Mouse (Mus musculus) right cerebral cortex, postnatal 10 days (tissue): Measurements from ENCODE around the gene Serpine3.
"Not testable (repeated sequence)": the region's sequence is repeated elsewhere in the genome, so short reads cannot be mapped to it uniquely, and the experiment has no call there.

ENCODE experiments used
- DNase-seq, 2 experiments: peaks; one replicate each; pipeline ENCODE4 v3.0.0; 2021; ENCODE audit warnings: low spot score in 2 of 2

The Serpine3 gene

DNA sequence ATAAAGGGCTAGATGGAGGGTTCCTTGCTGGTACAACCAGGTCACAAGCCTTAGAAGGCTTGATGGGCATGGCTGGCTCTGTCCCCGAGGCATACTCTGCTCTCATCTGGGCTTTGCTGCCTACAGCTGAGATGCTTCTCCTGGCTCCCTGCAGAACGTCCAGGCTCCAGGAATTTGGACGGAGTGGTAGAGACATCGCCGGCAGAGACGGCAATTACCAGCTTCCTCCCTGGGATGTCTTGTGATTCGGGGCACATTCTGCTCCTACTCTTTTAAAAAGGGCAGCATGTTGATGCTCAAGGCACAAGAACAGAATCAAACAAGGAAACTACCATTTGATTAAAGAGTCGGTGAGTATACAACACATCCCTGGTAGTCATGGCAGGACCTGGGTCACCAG, at the start of gene Serpine3:
TSS of gene Serpine3 (plus strand) at position 301 of the 400 bp plus-strand sequence.
- no peak for DNase-seq

DNA sequence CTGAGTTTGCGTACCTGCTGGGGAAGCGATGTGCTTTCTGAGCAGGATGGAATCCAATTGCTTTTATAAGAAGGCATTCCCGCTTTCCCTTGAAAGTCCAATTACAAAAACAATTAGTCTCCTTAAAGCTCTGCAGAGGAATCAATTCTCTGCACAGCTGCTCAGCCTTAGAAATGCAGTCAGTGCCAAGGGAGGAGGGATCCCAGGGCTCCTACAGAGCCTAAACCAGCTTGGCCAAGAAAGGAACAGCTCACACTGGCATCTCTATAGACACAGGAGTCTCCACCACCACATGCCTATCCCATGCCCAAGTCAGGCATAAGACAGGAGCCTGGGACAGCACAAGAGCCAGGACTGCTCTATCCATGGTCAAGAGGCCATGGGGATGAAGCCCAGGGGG, 41.1 kb upstream of the Serpine3 start:
- peak; percentile 51 to 69 for DNase-seq

DNA sequence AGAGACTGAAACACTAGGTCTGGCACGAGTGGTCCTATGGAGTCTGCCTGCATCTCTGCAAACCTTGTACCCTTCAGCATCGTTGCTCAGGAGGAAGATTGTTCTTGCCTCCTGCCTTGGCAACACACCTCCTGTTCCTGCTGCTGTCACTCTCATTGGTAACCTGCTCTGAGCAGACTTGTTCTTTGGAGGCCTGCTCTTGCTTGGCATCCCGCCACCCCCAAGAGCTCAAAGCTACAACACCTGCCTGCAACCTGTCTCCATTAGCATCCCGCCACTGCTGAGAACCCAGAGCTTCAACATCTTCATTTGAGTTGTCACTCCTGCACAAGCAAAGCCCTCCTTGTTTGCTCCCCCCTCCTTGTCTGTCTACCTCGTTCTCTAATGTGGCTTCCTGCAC, 35.5 kb upstream of the Serpine3 start:
- no peak for DNase-seq

DNA sequence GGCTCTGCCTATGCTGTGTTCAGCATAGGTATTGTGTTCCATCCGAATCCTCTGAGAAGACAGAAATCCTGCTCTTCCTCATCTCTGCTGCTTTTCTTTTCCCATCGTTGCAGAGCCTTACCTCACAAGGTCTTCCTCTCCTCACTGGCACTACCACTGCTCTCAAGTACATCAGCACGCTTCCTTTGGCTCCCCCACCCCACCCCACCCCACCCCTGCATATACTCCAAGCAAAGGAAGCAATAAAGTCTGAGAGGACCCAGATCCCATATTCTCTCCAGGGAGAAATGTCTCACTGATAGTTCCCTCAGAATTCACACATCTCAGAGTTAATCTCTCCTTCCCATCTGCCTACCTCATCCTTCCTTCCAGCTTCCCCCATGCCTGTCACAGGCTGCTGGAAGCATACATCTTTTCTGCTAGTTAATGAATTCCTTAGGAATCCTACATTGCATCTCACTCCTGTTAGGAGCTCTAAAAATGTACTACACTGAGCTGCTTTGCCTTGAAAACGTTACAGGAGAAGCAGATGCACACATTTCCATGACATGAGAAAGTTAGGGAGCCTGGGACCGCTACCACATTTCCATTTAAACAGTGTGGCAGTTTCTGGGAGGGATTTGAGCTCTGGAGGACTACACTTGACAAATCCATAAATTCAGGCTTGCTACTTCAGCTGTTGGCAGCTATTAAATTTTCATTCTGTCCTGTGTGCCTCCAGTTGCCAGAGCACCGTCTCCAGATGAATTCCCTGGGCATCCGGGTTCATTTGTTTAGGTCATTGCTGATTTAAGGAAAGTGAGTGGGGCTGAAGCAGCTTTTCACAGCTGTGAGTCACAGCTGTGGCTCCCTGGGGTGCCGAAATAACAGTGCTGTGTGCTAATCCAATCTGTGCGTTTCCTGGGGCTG, 25.8 kb upstream of the Serpine3 start:
- DNase-seq: peak; percentile 56 to 76

DNA sequence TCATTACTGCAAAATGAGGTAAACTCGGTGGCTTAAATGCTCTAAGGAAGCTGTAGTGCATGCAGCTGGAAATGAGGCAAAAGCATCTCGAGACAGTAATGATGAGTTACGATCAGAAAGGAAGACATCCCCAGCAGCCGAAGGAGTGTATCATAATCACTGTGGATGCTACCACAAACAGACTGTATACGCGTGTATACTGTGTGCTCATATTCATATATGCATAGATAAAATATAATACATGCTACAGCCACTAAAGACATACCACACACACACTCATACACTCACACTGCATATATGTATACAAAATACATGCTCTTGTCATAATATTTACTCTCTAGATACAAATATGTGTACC, 25.1 kb upstream of the Serpine3 start:
- DNase-seq: peak in 1 of 2 experiments; percentile 16

DNA sequence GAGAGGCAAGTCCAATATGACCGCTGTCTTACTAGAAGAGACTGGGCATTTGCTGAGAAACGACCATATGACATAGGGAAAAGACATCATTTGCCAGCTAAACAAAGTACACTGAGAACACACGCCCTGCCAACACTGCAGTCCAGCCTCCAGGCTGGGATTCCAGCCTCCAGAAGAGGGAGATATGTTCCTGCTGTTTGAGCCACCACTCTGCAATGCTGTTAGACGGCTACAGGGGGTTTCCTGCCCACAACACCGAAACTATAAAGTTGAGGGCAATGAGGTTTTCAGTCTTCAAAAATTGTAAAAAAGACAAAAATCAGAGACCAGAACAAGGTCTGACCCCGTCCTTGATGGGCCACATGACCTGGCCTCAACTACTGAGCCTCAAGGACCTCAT, 24.4 kb upstream of the Serpine3 start:
- peak in 1 of 2 experiments; percentile 43 for DNase-seq

DNA sequence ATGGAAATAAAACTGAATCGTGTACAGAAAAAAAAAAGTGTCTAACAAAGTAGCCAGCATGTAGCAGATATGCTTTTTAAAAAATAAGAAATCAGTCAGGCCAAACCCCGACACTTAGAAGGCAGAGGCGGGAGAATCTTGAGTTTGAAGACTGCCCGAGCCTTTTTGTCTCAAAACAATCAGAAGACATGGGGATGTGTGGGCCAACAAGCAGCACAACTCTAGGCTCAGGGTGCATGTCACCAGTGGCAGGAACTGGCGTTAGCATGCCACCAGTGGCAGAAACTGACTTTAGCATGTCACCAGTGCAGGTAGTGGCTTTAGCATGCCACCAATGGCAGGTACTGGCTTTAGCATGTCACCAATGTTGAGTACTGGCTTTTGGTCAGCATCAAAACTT, 23.9 kb upstream of the Serpine3 start:
- DNase-seq: no peak

DNA sequence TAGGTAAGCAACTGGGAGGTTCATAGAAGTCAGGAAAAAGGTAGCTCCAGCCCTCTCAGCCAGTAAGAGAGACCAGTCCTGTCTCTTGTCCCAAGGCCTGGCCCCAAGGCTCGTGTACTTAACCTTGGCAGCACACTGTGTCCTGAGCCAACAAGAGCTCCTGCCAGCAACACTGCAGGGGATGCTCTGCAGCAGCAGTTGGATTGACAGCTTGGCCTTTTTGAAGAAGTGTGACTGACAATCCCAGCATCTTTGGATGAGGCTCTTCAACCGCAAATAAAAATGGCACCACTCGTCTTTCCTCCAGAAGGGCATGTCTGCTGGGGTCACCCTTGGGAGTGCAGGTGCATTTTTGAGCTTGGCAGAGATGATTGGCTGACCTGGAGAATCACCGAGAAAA, 23.1 kb upstream of the Serpine3 start:
- no peak for DNase-seq

DNA sequence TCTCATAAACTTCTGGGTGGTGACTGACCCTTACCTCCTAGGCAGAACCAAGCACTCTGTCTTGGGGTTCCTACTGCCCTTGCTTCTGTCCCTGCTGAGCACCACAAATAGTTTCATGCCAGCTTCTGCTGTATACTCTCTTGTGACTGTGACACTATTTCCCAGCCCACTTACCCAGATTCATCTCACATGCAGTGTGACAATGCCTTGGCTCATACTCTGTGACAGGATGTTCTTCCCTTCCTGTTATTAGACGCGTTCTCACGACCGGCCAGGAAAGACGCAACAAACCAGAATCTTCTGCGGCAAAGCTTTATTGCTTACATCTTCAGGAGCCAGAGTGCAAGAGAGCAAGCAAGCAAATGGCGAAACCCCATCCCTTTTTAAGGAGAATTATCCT, 21.1 kb upstream of the Serpine3 start:
- not testable (repeated sequence) for DNase-seq

DNA sequence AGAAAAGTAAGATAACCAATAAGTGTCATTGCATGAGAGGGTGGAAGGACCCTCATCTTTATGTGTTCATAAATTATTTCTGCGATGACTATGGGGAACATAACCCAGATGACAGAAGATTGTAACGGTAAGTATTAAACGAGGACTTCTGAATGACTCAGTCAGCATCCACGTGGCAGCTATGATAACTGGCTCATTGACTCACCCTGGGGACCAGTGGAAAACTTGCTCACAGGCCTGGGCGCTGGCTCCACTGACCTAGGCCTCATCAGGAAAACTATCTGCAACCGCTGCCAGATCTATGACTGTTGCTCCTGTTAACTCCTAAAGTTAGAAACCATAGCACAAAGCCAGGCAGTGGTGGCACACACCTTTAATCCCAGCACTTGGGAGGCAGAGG, 15.1 kb upstream of the Serpine3 start:
- no peak for DNase-seq

DNA sequence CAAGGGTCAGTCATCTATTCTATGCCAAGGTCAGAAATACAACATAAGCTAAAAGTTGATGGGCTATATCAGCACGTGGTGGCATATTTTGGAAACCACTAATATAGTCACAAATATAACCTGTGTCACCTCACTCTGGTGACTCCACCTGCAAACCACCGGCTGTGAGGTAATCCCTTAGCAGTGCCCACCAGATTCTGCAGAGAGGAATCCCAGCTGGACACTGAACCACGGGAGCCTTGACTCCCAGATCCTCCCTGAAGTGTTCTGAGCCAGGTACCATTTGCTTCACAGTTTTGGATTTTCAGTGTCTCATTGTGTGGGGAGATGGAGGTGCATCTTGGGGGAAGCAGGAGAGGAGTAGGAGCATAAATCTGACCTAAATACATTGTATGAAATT, 13.1 kb upstream of the Serpine3 start:
- DNase-seq: no peak

DNA sequence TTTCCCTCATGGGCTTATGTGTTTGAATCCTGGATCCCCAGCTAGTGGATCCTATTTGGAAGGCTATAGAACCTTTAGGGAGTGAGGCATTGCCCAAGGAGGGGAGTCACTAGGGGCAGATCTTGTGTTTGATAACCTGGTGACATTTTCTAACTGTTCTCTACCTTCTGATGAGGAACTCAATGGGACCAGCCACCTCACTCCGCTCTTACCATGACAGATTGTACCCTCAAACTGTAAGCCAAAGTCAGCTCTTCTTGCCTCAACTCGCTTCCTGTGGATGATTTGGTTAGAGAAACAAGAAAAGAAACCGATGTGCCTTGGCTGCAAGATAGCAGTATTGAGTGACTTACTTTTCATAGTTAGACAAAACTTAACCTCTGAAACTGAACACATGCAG, 11.7 kb upstream of the Serpine3 start:
- DNase-seq: no peak

DNA sequence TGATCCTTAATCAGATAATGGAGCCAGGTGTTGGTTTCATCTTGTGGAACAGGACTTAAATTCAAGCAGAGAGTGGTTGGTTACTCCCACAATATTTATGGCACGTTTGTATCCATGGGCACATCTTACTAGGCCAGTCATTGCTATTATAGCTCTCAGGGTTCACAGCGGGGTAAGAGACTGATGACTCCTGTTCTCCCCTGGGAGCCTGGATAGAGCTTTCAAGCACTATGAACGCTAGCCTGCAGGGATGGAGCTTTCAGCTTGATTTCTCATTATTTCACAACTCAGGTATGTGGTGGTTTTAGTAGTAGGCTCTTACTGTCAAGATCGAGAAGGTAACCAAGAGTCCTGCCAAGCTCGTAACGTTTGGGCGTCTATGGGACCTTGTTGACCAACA, 7.5 kb upstream of the Serpine3 start:
- DNase-seq: no peak

DNA sequence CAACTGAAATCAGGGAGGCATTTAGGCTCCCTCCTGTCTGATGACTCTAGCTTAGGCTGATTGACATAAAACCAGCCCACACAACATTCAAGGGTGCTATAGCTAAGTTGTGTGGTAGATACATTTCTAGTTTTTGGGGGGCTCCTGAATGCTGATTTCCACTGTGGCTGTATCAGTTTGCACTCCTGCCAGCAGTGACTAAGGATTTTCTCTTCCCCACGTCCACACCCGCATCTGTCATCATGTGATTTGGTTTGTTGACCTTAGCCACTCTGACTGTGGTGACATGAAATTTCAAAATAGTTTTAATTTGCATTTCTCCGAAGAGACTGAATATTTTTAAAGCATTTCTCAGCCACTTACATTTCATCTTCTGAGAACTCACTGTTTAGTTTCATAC, 6.0 kb upstream of the Serpine3 start:
- DNase-seq: no peak

DNA sequence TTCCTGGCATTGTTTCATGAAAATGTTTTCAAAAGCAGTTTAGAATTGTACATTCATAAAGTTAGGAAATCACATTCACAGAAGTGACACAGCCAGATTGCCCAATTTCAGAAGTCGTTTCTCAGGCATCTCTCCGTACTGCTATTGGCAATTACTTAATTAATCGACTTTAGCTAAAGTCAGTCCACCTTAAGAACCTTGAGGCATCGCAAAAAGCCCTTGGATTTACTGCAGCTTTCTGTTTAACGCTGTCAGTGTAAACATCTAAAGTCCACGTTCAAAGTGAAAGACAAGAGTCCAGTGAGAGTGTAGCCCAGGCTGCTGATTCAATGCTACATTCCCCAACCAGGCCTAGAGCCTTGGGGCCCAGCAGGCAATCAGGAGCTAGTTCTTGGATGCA, 1.1 kb upstream of the Serpine3 start:
- no peak for DNase-seq

DNA sequence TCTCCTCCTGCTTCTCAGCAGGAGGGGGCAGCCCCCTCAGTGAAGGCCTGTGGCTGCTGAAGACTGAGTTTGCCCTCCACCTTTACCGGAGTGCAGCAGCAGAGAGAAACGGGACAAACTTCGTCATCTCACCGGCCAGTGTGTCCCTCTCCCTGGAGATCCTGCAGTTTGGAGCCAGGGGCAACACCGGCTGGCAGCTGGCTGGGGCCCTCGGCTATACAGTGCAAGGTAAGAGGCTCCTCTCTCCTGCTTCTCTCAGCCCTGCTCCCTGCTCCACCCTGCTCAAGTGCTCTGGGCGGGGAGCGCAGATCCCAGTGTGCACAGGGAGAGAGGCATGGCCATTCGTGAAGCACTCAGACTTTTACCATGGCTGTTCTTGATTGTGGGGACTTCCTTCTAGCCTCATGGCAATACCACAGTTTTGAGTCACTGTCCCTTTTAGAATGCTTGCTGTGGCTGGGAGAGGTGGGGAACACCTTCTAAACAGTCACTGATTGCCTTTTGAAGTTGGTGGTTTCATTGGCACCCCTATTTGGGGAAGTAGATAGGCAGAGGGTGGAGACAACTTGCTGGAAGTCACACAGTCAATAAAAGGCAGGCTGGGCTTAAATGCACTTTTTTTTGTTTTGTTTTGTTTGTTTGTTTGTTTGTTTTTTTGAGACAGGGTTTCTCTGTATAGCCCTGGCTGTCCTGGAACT, 1.7 kb downstream of the Serpine3 start:
- DNase-seq: no peak

DNA sequence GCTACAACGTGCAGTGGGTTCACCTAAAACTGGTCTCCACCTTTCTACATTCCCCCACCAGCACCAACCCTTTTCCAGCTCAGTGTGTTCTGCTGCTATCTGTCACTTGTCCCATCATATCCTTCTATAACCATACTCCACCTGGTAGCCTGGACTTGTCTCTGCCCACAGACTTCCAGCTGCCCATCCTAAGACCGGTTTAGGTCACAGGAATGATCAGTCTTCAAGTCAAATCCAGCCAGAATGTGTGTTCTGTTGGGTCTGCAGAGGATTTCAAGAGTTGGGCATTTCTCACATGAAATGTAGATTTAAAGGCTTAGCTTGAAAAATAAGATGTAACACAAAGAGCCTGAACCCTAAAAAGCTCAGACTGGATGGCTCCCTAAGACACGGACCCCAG, 10.2 kb downstream of the Serpine3 start:
- no peak for DNase-seq

DNA sequence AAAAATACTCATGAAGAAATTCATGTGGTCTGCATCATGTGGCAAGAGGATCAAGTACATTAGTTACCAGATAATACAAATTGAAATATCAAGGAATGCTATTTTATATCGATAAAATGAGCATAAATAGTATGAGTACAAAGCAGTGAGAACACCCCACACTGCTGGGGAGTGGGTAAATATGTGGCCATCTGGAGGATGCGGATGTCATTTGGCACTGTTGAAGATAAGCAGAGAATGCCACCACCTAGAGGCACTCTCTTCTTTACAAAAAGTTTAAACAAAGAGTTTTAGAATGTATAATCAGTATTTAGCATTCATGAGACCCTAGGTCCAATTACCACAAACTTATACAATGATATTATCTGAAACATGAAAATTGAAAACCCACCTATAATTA, 54.7 kb downstream of the Serpine3 start:
- no peak for DNase-seq

DNA sequence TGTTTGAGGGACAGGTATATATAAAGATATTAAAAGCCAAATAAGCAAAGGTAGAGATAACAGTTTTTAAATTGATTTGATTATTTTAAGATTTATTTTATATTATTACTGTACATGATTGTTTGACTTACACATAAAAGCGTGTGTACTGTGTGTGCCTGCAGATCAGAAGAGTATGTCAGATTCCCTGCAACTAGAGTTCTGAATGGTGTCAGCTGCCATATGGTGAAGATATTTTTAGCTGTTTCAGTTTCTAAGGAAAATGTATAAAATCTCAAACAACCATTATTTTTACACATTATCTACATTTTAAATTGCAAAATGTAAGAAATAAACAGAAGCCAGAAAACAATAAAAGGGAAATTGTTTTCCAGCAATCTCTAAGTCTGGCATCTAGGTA, 58.2 kb downstream of the Serpine3 start:
- no peak for DNase-seq

DNA sequence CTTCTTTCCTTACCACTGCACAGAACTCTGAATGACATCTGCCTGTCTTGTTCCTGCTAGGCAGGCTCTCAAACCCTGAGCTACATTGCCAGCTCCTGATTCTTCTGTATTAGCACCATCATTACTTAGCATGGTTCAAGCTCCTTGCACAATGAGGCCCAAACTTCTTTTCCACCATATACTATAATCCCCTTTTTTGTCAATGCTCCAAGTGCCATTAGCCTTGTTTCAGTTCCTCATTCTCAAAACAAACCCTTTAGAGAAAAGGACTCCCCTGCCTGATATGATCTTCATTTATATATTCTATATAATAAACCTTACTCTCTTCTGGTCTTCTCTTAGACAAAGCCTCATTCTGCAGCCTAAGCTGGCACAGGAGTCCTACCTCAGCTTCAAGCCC, 61.1 kb downstream of the Serpine3 start:
- no peak for DNase-seq

DNA sequence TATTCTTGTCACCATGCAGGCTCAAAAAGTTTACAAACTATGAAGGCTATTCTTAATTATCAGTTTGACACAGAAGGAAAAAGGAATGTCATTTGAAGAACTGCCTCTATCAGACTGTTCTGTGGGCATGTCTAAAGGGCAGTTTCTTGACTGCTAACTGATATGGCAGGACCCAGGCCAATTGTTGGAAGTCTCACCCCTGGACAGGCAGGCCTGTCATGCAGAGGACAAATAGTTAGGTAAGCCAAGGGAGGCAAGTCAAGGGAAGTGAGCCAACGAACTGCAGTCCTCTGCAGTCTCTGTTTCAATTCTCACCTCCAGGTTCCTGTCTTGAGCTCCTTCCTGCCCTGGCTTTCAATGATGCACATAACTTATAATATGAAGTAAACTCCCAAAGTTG, 68.4 kb downstream of the Serpine3 start:
- DNase-seq: no peak

DNA sequence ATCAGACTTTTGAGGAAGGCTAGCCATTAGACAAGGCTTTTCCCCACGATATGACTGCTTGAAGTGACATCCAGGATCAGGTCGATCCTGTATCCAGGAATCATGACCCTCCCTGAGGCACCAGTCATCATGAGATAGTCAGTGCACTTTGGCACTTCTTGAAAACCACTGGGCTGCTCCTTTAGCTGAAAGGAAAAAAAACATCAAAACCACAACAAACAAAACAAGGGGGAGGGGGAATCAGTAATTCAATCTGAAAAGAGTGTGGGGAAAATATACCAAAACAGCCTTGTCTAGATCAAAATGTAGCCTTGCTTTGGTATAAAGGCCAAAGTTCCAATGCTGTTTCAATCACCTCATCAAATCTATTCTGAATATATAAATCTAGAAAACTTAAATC, 70.2 kb downstream of the Serpine3 start:
- DNase-seq: no peak

DNA sequence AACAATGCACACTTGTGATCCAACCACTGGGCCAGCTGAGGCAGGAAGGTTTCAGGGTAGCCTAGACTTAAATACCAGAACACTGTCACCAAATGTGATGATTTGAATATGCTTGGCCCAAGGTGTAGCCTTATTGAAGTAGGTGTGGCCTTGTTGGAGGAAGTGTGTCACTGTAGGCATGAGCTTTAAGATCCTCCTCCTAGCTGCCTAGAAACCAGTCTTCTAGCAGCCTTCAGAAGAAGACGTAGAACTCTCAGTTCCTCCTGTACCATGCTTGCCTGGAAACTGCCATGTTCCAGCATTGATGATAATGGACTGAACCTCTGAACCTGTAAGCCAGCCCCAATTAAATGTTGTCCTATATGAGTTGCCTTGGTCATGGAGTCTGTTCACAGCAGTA, 72.2 kb downstream of the Serpine3 start:
- DNase-seq: no peak
